Mouse (Mus musculus): ENCODE data around the gene Sdf2. TPM values are rescaled to one million over a fixed set of nuclear protein-coding genes. Genes with fewer than 3 reads are reported as not detected.
"Not testable (repeated sequence)": the region's sequence is repeated elsewhere in the genome, so short reads cannot be mapped to it uniquely, and the experiment has no call there.

Sdf2 gene
- polyA plus RNA-seq, 1 experiment from 2014 or later = 102 TPM

- H3K36me3 ChIP-seq (ENCODE audit: control insufficient read depth, insufficient read depth, low read length) = peaks cover 92% of the 10 kb centered on the region
- H3K27ac ChIP-seq (ENCODE audit: low read length); H3K4me3 ChIP-seq (ENCODE audit: low read depth, low read length); H3K4me1 ChIP-seq (ENCODE audit: control insufficient read depth, insufficient read depth, low read length); H3K4me2 ChIP-seq (replicated peaks; ENCODE audit: low read depth, low read length); H3K9me3 ChIP-seq (ENCODE audit: control insufficient read depth, low read depth, low read length); ATAC-seq (ENCODE audit: insufficient number of reproducible peaks, insufficient read depth, low FRiP score, low read depth); H3K9ac ChIP-seq (replicated peaks; ENCODE audit: low read depth, low read length); H3K27me3 ChIP-seq (ENCODE audit: control insufficient read depth, insufficient read depth, low read length): not testable (repeated sequence)
- WGBS = 88% methylated on average over 4 of the region's 4 CpGs
Measured at GRCm38 (mm10) chr11:78276169-78276568, 30.6 kb downstream of the Sdf2 start.

- peaks cover 87% of the 10 kb centered on the region for H3K36me3 ChIP-seq (ENCODE audit: control insufficient read depth, insufficient read depth, low read length)
- no peak for ATAC-seq (ENCODE audit: insufficient number of reproducible peaks, insufficient read depth, low FRiP score, low read depth)
- no peaks in the 10 kb centered on the region for H3K4me1 ChIP-seq (ENCODE audit: control insufficient read depth, insufficient read depth, low read length)
- H3K4me3 ChIP-seq (ENCODE audit: low read depth, low read length) = no peak overlapping the region
- H3K9me3 ChIP-seq (ENCODE audit: control insufficient read depth, low read depth, low read length) = no peaks in the 10 kb centered on the region
- H3K27me3 ChIP-seq (ENCODE audit: control insufficient read depth, insufficient read depth, low read length) = no peaks in the 10 kb centered on the region
- H3K9ac ChIP-seq (replicated peaks; ENCODE audit: low read depth, low read length) = no peak overlapping the region
- WGBS = 90% methylated on average over 7 of the region's 7 CpGs
- no peak overlapping the region for H3K4me2 ChIP-seq (replicated peaks; ENCODE audit: low read depth, low read length)
- no peak overlapping the region for H3K27ac ChIP-seq (ENCODE audit: low read length)
Measured at GRCm38 (mm10) chr11:78278853-78279252, 33.3 kb downstream of the Sdf2 start.

- 90% methylated on average over 4 of the region's 4 CpGs for WGBS
- H3K27me3 ChIP-seq (ENCODE audit: control insufficient read depth, insufficient read depth, low read length) = no peaks in the 10 kb centered on the region
- H3K36me3 ChIP-seq (ENCODE audit: control insufficient read depth, insufficient read depth, low read length) = peaks cover 87% of the 10 kb centered on the region
Measured at GRCm38 (mm10) chr11:78279586-78279985, 34.0 kb downstream of the Sdf2 start.

GRCm38 (mm10) chr11:78289146-78289763, 43.7 kb downstream of the Sdf2 start:
- 89% methylated on average over 7 of the region's 7 CpGs for WGBS
- Histone ChIP-seq H3K4me2 (replicated peaks; ENCODE audit: low read depth, low read length) (no peak overlapping the region), H3K27me3 (ENCODE audit: control insufficient read depth, insufficient read depth, low read length) (no peaks in the 10 kb centered on the region), H3K9ac (replicated peaks; ENCODE audit: low read depth, low read length) (no peak overlapping the region), H3K4me3 (ENCODE audit: low read depth, low read length) (no peak overlapping the region), H3K27ac (ENCODE audit: low read length) (no peak overlapping the region), H3K4me1 (ENCODE audit: control insufficient read depth, insufficient read depth, low read length) (no peaks in the 10 kb centered on the region), H3K36me3 (ENCODE audit: control insufficient read depth, insufficient read depth, low read length) (peaks cover 65% of the 10 kb centered on the region), H3K9me3 (ENCODE audit: control insufficient read depth, low read depth, low read length) (no peaks in the 10 kb centered on the region)
- no peak for ATAC-seq (ENCODE audit: insufficient number of reproducible peaks, insufficient read depth, low FRiP score, low read depth)

More at GRCm38 (mm10) chr11:78279586-78279985, 34.0 kb downstream of the Sdf2 start:
- Histone ChIP-seq H3K9ac (replicated peaks; ENCODE audit: low read depth, low read length) (no peak overlapping the region), H3K27ac (ENCODE audit: low read length) (no peak overlapping the region), H3K4me2 (replicated peaks; ENCODE audit: low read depth, low read length) (no peak overlapping the region), H3K4me1 (ENCODE audit: control insufficient read depth, insufficient read depth, low read length) (no peaks in the 10 kb centered on the region), H3K9me3 (ENCODE audit: control insufficient read depth, low read depth, low read length) (no peaks in the 10 kb centered on the region), H3K4me3 (ENCODE audit: low read depth, low read length) (no peak overlapping the region)
- no peak for ATAC-seq (ENCODE audit: insufficient number of reproducible peaks, insufficient read depth, low FRiP score, low read depth)

- Histone ChIP-seq H3K27me3 (ENCODE audit: control insufficient read depth, insufficient read depth, low read length) (no peaks in the 10 kb centered on the region), H3K9me3 (ENCODE audit: control insufficient read depth, low read depth, low read length) (no peaks in the 10 kb centered on the region), H3K36me3 (ENCODE audit: control insufficient read depth, insufficient read depth, low read length) (peaks cover 51% of the 10 kb centered on the region), H3K4me2 (replicated peaks; ENCODE audit: low read depth, low read length) (no peak within 1 kb of the TSS), H3K4me3 (ENCODE audit: low read depth, low read length) (no peak within 1 kb of the TSS), H3K4me1 (ENCODE audit: control insufficient read depth, insufficient read depth, low read length) (no peaks in the 10 kb centered on the region), H3K9ac (replicated peaks; ENCODE audit: low read depth, low read length) (no peak within 1 kb of the TSS), H3K27ac (ENCODE audit: low read length) (no peak within 1 kb of the TSS)
- no peak for ATAC-seq (ENCODE audit: insufficient number of reproducible peaks, insufficient read depth, low FRiP score, low read depth)
- 90% methylated on average over 4 of the region's 4 CpGs for WGBS
Measured at GRCm38 (mm10) chr11:78290654-78291053, 45.1 kb downstream of the Sdf2 start, which contains the start of gene BC030499. Gene BC030499, plus strand, starts transcription at chr11:78290841.

GRCm38 (mm10) chr11:78294585-78294984, 49.0 kb downstream of the Sdf2 start:
- H3K9ac ChIP-seq (replicated peaks; ENCODE audit: low read depth, low read length) = no peak overlapping the region
- peaks cover 16% of the 10 kb centered on the region for H3K36me3 ChIP-seq (ENCODE audit: control insufficient read depth, insufficient read depth, low read length)
- H3K27ac ChIP-seq (ENCODE audit: low read length) = no peak overlapping the region
- no peaks in the 10 kb centered on the region for H3K4me1 ChIP-seq (ENCODE audit: control insufficient read depth, insufficient read depth, low read length)
- no peaks in the 10 kb centered on the region for H3K27me3 ChIP-seq (ENCODE audit: control insufficient read depth, insufficient read depth, low read length)
- no peak for ATAC-seq (ENCODE audit: insufficient number of reproducible peaks, insufficient read depth, low FRiP score, low read depth)
- H3K9me3 ChIP-seq (ENCODE audit: control insufficient read depth, low read depth, low read length) = no peaks in the 10 kb centered on the region
- no peak overlapping the region for H3K4me3 ChIP-seq (ENCODE audit: low read depth, low read length)
- H3K4me2 ChIP-seq (replicated peaks; ENCODE audit: low read depth, low read length) = no peak overlapping the region
- 93% methylated on average over 6 of the region's 6 CpGs for WGBS

GRCm38 (mm10) chr11:78300917-78301316, 55.4 kb downstream of the Sdf2 start:
- 62% methylated on average over 7 of the region's 7 CpGs for WGBS
- H3K4me2 ChIP-seq (replicated peaks; ENCODE audit: low read depth, low read length) = peak overlapping the region; percentile 82
- H3K27ac ChIP-seq (ENCODE audit: low read length) = peak overlapping the region; percentile 58; the same call in 1 of the 2 replicates
- no peak overlapping the region for H3K9ac ChIP-seq (replicated peaks; ENCODE audit: low read depth, low read length)
- H3K36me3 ChIP-seq (ENCODE audit: control insufficient read depth, insufficient read depth, low read length) = peaks cover 26% of the 10 kb centered on the region
- peaks cover 4% of the 10 kb centered on the region; the same call in 1 of the 2 replicates for H3K4me1 ChIP-seq (ENCODE audit: control insufficient read depth, insufficient read depth, low read length)
- peak; percentile 33; the same call in 1 of the 2 replicates for ATAC-seq (ENCODE audit: insufficient number of reproducible peaks, insufficient read depth, low FRiP score, low read depth)
- H3K9me3 ChIP-seq (ENCODE audit: control insufficient read depth, low read depth, low read length) = no peaks in the 10 kb centered on the region
- peak overlapping the region; percentile 87 for H3K4me3 ChIP-seq (ENCODE audit: low read depth, low read length)
- H3K27me3 ChIP-seq (ENCODE audit: control insufficient read depth, insufficient read depth, low read length) = no peaks in the 10 kb centered on the region

- H3K27ac ChIP-seq (ENCODE audit: low read length) = peak within 1 kb of the TSS; percentile 63; the same call in 1 of the 2 replicates
- peak within 1 kb of the TSS; percentile 87 for H3K4me3 ChIP-seq (ENCODE audit: low read depth, low read length)
- H3K36me3 ChIP-seq (ENCODE audit: control insufficient read depth, insufficient read depth, low read length) = peaks cover 31% of the 10 kb centered on the region
- under 1% methylated on average over 49 of the region's 49 CpGs for WGBS
- H3K9me3 ChIP-seq (ENCODE audit: control insufficient read depth, low read depth, low read length) = no peaks in the 10 kb centered on the region
- peak; percentile 99 for ATAC-seq (ENCODE audit: insufficient number of reproducible peaks, insufficient read depth, low FRiP score, low read depth)
- H3K27me3 ChIP-seq (ENCODE audit: control insufficient read depth, insufficient read depth, low read length) = no peaks in the 10 kb centered on the region
- H3K4me2 ChIP-seq (replicated peaks; ENCODE audit: low read depth, low read length) = peak within 1 kb of the TSS; percentile 82
- H3K9ac ChIP-seq (replicated peaks; ENCODE audit: low read depth, low read length) = peak within 1 kb of the TSS; percentile 65
- H3K4me1 ChIP-seq (ENCODE audit: control insufficient read depth, insufficient read depth, low read length) = peaks cover 4% of the 10 kb centered on the region; the same call in 1 of the 2 replicates
Measured at GRCm38 (mm10) chr11:78301357-78302084, 56.0 kb downstream of the Sdf2 start, which contains the start of gene Spag5. Gene Spag5, plus strand, starts transcription at chr11:78301529.
